Mouse (Mus musculus) erythroblast, adult 5-6 weeks (primary cell): ENCODE results near the gene Rpl37. TPM values are rescaled to one million over a fixed set of nuclear protein-coding genes. Genes with fewer than 3 reads are reported as not detected.

Experiments used
- ATAC-seq: replicated peaks from 2 replicates; pipeline ENCODE4 v1.8.0; 2016; ENCODE audit warnings: moderate number of reproducible peaks, mild to moderate bottlenecking, moderate TSS enrichment, inconsistent platforms; ENCODE audit not compliant: poor library complexity, low FRiP score, severe bottlenecking
- total RNA-seq, 2 experiments: library from RNA; stranded (forward) in 1 of 2; stranded (reverse) in 1 of 2; fragments of 150-400 nt in 1 of 2; fragments of 200-764, 138-1000 nt in 1 of 2; gene quantifications; 2 replicates each; pipeline versions ENCODE4 v1.2.3 to v1.2.4; 2015 to 2017; ENCODE audit warnings: low replicate concordance in 2 of 2

Rpl37 gene
- total RNA-seq, 2 experiments from 2014 or later, result 167 to 249 TPM

DNA sequence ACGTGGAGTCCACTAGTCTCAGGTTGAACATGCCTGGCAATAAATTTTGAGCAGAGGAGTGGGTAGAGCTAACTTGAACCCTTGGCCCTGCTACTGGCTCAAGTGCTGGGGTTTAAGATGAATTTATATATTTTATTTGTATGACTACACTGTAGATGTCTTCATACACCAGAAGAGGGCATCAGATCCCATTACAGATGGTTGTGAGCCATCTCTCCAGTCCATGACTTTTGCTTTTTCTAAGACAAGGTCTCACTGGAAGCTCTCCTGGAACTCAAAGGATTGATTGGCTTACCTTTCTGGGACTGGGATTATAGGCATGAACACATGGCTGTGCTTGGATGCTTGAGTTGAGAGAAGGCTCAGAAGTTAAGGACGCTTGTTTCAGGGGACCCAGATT lies 3.3 kb downstream of the Rpl37 start:
- ATAC-seq, result no peak

DNA sequence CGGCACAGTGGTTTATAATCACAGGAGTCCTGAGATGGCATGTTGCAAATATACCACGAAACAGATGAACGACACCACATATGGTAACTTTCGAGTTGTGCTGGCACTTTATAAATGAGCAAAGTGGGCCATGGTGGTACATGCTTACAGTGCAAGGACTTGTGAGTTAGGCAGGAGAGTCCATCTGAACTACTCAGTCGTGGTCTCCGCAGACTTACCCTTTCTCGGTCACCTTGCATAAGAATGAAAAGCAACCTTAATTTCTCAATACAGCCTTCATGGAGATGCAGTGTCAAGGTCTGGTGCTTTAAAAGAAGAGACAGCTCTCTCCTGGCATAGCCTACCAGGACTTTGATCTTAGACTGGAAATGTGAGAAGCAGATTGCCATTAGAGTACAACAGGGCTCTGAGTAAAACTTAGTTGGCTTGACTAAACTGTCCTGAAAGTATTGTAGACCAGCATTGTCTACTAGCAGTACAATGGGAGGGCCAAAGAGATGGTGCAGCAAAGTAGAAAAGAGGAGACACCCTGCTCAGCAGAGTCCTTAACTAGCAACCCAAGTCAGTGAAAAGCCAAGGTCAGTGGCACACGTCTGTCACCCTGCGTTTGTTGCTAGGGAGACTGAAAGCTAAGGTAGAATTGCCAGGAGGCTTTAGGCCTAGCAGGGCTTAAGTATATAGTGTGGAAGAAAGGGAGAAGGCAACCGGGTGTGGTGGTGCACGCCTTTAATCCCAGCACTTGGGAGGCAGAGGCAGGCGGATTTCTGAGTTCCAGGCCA lies 5.3 kb downstream of the Rpl37 start:
- no peak for ATAC-seq

DNA sequence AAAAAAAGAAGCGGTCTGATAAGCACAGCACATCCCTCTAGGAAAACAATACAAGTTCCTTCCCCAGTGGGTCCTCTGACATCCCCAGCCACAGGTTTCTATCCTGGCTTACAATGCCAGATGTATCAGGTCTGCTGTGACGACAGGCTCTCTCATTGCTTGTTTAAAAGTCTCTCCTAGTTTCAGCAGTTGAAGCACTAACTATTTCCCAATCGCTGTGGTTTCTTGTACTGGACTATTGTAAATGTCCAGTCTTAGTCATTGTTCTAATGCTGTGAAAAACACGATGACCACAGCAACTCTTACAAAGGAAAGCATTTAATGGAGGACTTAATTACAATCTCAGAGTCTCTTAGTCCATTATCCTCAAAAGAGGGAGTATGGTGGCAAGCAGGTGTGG lies 10.0 kb downstream of the Rpl37 start:
- no peak for ATAC-seq

- ATAC-seq, result no peak
Measured at GRCm38 (mm10) chr15:5127487-5127886, 11.0 kb downstream of the Rpl37 start.

GRCm38 (mm10) chr15:5128176-5128940 lies 11.9 kb downstream of the Rpl37 start:
- ATAC-seq, result no peak

GRCm38 (mm10) chr15:5129111-5129805 lies 12.8 kb downstream of the Rpl37 start:
- no peak for ATAC-seq

GRCm38 (mm10) chr15:5130887-5131668 lies 14.6 kb downstream of the Rpl37 start:
- ATAC-seq, result 0 out of 2 replicates have a peak, but pooled peaks have one; percentile 14

GRCm38 (mm10) chr15:5133301-5133700 lies 16.9 kb downstream of the Rpl37 start:
- ATAC-seq, result no peak

GRCm38 (mm10) chr15:5134179-5134578 lies 17.7 kb downstream of the Rpl37 start:
- no peak for ATAC-seq

- ATAC-seq, result no peak
Measured at GRCm38 (mm10) chr15:5134945-5135483, 18.6 kb downstream of the Rpl37 start.

DNA sequence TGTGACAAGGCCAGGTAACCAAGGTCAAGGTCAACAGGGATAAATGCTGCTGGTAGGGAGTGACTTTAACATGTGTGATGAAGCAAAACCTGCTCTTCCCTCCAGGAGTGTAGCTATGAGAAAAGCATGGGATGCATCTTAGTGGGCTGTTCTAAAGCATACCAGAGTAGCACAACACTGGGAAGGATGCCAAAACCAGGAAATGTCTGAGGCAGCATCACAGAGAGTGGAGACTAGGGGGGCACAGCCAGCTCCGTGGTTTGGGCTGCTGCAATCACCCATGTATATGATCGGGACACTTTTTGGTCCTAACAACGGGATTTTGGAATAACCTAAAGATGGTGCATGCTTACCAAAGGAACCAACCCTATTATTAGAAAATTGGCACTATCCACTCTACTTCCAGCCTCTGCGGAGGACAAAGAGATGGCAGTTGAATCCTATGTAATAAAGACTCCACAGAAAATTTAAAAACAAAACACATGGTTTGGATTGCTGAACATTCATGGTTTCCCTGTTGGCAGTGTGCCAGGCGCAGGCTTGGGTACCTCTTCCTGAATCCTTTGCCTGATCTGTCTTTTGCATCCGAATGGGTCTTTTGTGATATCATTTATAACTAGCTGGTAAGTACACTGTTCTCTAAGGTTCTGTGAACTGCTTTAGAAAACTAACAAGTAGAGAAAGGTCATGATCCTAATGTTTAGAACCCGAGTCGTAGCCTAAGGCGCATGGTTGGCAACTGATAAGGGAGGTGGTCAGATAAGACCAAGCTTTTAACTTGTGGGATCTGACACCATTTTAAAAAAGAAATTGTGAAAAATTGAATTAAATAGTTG lies 21.8 kb downstream of the Rpl37 start:
- peak; percentile 57 for ATAC-seq

DNA sequence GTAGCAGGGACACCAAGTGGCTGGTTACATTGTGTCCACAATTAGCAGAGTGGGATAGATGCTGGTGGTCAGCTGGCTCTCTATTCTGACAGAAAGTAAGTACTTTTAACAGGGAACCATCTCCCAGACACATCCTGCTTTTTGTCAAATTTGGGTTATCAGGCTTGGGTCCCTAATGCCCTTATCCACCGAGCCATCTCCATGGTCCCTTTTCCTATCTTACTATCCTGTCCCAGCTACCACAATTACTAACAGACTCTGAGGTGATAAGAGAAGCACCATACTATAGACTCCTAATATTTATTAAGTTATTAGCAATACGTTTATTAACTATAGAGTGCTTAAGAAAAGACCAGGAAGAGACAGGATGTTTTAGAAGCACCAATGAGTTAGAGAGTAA lies 22.9 kb downstream of the Rpl37 start:
- ATAC-seq, result no peak

- peak; percentile 67 for ATAC-seq
Measured at GRCm38 (mm10) chr15:5139863-5140262, 23.4 kb downstream of the Rpl37 start.

DNA sequence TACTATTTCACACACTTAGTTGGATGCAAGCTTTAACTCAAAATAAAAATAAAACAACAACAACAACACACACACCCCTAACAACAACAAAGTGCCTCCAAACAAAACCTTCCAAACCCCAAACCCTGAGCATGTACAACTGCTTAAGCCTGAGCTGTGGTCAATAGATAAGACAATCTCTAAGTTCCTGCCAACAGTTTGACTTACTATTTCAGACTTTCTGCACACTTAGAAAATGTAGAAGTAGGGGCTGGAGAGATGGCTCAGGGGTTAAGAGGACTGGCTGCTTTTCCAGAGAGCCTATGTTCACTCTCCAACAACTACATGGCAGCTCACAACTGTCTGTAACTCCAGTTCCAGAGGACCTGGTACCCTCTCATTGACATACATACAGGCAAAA lies 23.9 kb downstream of the Rpl37 start:
- peak; percentile 50 for ATAC-seq

DNA sequence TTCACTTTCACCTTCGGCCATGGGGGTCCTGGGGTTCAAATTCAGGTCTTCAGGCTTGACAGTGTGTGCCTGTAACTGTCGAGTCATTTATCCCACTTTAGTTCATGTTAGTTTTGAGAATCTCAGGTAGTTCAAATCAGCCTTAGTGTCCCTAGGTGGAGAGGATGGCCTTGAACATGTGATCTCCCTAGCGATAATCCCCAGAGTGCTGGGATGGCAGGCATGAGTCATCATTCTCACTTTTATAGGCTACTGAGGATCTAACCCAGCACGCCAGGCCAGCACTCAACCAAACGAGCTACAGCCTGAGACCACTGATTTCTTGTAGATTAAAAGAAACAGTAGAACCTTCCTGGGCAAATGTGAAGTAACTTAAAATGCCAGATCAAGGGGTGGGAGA lies 25.6 kb downstream of the Rpl37 start:
- ATAC-seq, result peak; percentile 44

DNA sequence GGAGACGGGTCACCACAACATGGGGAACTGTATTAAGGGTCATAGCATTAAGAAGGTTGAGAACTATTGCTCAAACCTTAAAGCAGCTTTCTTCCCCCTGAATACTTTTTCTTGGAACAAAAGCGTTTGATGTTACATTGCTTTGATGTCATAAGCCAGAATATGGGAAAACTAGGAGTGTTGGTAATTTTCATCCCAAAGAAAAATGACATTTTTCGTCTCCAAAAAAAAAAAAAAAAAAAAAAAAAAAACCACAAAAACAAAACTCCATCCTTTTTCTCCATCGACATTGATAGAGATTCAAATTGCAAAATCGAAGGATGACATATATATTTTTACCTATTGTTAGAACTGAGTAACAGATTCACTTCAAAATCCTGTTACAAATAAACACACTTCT lies 26.3 kb downstream of the Rpl37 start:
- no peak for ATAC-seq

- ATAC-seq, result peak; percentile 50
Measured at GRCm38 (mm10) chr15:5143361-5144020, 27.0 kb downstream of the Rpl37 start, which contains the start of gene Prkaa1. TSS of gene Prkaa1 (plus strand) at chr15:5143861.
